Mouse (Mus musculus): ENCODE results near the gene 4930535I16Rik.

DNA sequence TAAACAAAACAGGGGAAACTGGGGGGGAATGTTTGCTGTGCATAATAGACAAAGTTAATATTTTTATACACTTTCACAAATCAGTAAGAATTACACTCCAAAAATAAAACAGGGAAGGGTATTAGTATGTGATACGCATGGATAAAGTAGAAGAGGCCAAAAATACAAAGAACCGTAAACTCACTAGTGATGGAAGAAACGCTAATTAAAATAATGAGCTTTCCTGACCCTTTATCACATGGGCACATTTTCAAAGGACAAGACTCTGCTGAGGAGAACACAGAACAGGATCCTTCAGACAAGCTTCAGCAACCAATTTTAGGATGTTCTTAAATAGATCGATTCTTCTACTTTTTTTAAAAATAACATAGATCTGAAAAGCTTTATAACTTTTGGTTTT, 28.9 kb upstream of the 4930535I16Rik start:
- TF ChIP-seq CTCF (IDR thresholded peaks at IDR 0.05; ENCODE audit: borderline replicate concordance, control insufficient read depth, extremely low read depth, insufficient read depth, low read length, poor library complexity) (no peak), POLR2A (IDR thresholded peaks at IDR 0.05; ENCODE audit: control insufficient read depth, extremely low read depth, insufficient read depth, low read length, poor library complexity) (no peak)
